Mouse (Mus musculus) liver, adult 2 months (tissue): ENCODE data around the gene Eml5.

Source experiments
- CTCF ChIP-seq: fragments of 200-500 bp; IDR thresholded peaks from 2 replicates; pipeline ENCODE4 v1.5.1; 2011; ENCODE audit warnings: low read depth, low read length, control low read depth
- POLR2A ChIP-seq: fragments of 200-500 bp; IDR thresholded peaks from 2 replicates; pipeline ENCODE4 v1.6.1; 2011; ENCODE audit warnings: low read length, control low read depth; ENCODE audit not compliant: insufficient read depth; ENCODE audit errors: extremely low read depth

- no peak for TF ChIP-seq CTCF
- no peak for TF ChIP-seq POLR2A
Measured at GRCm38 (mm10) chr12:98910096-98910495, 8.8 kb upstream of the Eml5 start.
